Mouse (Mus musculus): ENCODE measurements around the gene Chmp6. TPM values are rescaled to one million over a fixed set of nuclear protein-coding genes. Genes with fewer than 3 reads are reported as not detected.

Chmp6 gene
- polyA plus RNA-seq, 1 experiment: 86.6 TPM

DNA sequence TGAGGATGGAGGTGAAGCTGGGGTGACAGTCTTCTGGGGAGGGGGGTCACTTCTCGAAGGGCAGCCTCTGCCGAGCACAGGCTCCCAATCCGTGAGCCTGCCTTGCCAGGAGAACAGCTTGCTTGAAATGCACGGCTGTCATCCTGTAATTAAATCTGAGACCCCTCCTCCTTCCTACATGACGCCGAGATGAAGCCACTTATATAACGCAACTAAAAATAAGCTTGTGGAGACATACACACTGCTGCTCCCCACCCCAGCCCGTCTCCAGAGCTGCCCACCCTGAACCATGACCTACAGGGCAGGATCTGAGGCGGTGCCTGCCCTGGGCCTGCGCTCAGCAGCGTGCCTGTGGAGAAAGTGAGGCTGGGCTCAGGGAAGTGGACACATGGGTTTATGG lies 26.9 kb downstream of the Chmp6 start:
- TF ChIP-seq GATA1 (IDR thresholded peaks at IDR 0.05; ENCODE audit: low read length): no peak

DNA sequence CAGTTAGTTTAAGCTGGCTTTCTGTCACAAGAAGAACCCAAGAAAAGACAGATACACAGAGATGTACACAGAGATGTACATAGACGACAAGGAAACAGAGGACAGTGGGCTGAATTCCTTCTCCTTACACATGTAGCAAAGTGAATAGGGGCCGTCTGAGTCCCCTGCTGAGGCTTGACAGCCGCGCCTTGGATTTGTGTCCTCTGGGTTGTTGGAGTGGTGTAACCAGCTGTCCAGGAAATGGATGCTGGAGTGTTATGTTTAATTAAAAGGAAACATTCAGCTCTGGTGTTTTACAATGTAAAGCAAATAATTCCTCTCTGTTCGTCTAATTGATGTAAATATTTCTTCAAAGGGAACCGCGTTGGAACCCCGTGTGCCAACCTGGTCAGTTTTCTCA lies 28.6 kb downstream of the Chmp6 start:
- no peak for TF ChIP-seq GATA1 (IDR thresholded peaks at IDR 0.05; ENCODE audit: low read length)

DNA sequence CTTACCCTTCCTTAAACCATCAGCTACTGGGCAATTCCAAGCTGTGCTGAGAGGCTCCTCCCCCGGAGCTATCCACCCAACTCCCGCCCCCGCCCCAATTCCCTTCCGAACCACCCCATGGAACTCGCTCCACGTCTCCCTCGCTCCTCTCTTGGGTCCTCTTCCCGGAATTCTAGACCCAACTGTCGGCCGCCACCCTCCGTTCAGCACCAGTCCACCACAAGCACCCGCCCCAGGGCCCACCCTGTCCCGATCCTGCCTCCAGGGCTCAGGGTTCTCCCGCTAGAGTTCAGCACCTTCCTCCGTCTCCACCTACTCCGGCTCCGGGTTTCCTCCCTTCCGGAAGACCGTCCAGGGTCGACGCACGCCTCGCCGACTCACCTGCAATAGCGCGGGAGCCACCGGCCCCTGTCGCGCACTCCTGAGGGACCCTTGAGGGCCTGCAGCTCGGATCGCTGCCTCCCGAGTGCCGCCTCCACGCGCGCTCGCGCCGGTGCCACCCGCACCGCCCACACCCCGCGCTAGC lies 29.0 kb downstream of the Chmp6 start:
- TF ChIP-seq GATA1 (IDR thresholded peaks at IDR 0.05; ENCODE audit: low read length): no peak

DNA sequence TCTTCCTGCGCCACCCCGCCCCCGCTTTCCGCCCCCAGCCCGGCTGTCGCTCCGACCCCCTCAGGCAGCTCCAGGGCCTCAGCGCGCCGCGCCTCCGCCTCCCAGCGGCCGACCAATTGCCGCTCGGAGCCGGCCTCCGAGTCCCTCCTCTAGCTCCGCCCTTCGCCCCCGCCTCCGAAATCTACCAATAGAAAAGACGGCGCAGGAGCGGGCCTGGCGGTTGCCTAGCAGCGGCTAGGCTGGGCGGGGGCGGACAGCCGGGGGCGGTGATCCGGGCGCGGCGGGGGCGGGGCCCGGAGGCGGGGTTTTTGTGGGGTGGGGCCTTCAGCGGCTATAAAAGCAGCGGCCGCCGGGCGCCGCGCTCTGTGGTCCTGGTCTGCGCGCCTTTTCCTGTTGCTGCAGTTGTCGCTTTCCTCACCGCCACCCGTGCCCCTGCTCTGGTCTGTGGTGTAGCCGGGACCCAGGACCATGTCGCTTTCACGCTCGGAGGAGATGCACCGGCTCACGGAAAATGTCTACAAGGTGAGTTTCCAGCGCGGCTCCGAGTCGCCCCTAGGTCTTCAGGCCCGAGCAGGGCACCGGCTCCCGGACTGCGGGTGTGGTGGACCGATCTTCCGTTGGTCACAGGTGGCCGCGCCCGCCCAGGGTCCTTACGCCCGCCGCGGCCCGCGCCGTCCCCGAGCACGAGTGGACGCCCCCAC lies 29.6 kb downstream of the Chmp6 start, which contains the start of gene Baiap2:
TSS of gene Baiap2 (plus strand) at position 37 of the 701 bp plus-strand sequence.
- TF ChIP-seq GATA1 (IDR thresholded peaks at IDR 0.05; ENCODE audit: low read length): no peak

DNA sequence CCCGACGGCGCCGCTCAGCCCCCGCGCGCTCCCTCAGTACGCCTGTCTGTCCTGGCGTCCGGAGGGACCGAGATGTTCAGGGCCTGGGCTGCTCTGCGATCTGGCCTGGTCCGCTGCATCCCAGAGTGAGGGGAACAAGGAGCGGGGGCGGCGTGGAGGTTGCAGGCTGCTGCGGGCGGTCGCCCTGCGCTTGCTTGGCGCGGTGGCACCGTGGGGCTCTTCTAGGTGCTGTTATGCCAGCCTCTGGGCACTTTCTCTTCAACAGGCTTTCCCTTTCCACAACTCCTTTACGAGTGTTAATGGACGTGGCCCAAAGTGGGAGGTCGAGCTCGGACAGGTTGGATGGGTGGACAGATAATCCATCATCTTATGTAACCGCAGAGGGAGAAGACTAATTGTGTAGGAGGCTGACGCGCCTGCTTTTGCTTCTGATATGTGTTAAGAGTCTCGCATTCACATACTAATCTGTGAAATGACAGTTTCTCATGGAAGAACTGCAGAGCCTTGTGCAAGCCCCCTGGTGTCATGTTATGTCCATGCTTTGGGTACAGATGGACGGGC lies 30.3 kb downstream of the Chmp6 start:
- no peak for TF ChIP-seq GATA1 (IDR thresholded peaks at IDR 0.05; ENCODE audit: low read length)

DNA sequence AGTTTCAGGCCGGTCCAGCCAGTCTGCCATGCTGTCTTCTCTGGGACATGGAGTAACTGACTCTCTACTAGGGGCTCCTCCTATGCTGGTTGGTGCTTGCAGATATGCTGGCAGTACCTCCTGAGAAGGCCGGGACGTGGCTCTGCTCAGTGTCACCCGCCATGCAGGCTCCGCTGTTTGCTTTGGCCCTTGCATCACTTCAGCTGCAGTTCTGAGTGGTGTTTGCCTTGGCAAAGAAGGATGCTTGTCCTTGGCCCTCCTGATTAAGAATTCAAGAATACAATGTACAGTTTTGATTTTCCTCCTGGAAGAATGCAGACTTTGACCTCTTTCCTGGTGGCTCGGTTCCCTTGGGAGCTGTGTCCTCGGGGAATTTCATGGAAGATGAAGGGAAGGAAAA lies 32.1 kb downstream of the Chmp6 start:
- no peak for TF ChIP-seq GATA1 (IDR thresholded peaks at IDR 0.05; ENCODE audit: low read length)

DNA sequence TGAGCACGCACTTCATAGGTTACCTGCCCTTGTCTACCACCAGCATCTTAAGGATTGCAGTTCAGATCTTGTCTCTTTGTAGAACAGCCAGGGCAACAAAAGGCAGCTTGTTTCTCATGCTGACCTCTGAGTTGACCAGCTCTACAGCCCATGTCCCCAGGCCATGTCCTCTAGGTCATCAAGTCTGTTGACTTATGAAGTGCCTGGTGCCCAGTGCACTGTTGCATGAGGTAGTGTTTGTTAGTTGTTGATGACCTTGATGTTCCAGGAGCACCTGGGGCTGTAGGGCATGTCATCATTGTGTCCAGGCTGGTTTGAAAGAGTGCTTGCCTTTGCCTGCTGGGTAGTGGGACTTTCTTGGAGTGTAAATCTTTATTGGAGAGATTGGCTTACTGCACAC lies 34.2 kb downstream of the Chmp6 start:
- no peak for TF ChIP-seq GATA1 (IDR thresholded peaks at IDR 0.05; ENCODE audit: low read length)

DNA sequence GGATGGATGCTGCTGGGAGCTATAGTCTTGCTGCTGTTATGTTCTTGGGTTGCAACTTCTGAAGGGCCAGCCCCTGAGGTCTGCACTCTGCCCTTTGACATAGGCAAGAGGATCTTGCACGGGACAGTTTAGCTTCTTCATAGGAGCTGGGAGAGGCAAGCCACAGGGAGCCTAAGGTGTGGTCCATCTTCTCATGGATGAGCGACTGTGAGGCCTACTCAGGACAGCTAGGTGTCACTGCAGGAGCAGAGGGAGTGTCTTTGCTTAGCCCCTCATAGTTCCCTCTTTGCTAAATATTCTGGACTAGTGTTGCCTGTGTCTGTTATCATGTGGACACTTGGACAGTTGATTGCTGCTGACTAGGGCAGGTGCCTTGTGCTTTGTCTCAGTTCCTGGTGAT lies 34.7 kb downstream of the Chmp6 start:
- no peak for TF ChIP-seq GATA1 (IDR thresholded peaks at IDR 0.05; ENCODE audit: low read length)

DNA sequence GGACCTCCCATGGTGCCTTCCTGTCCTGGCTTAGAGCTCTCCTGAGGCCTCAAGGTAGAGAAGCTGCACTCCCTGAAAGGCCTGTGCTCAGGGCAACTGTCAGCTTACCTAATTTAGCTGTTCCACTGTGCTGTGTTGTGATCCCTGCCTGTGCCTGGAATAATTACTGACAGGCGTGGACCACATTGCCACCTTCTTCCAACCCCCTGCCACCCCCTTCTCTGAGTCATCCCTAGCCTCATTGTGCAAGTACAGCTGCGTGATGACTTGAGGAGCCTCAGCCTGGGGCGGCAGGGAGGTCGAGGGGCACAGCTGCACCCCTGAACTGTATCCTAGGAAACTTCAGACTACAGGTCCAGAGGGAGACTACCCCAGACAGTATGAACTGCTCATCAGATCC lies 35.1 kb downstream of the Chmp6 start:
- TF ChIP-seq GATA1 (IDR thresholded peaks at IDR 0.05; ENCODE audit: low read length): no peak

DNA sequence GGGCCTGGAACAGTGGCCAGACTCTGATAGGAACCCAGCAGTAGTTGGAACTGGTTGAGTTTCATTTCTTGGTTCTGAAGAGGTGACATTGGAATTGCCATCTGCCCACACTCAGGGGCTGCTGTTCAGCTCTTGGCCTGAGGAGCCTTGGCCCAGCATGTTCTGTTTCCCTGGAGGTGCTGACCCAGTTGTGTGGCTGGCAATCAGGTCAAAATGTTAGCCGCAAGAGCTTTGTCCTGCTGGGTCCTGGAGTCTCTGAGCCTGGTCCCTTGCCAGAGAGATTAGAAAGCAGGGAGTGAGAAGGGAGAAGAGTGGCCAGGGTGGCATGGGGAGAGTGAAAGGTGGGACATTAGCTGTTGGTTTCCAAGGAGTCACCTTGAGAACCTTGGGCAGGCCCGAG lies 35.6 kb downstream of the Chmp6 start:
- no peak for TF ChIP-seq GATA1 (IDR thresholded peaks at IDR 0.05; ENCODE audit: low read length)

DNA sequence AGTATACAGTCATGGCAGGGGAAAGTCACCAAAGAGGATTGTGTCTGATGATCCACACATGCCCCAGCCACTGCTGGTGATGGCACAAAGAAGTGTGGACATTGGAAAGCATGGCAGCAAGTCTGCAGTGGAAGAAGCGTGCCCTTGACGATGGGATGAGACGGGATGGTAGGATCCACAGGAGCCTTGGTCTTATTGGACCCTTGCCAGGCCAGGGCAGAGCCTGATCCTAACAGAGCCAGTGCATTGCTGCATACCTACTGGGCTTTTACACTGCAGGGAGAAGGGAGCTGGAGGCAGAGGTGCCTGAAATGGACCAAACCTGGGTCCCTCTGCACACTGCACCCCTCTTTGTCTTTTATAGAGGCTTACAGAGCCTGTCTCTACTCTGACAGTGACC lies 37.3 kb downstream of the Chmp6 start:
- TF ChIP-seq GATA1 (IDR thresholded peaks at IDR 0.05; ENCODE audit: low read length): no peak

DNA sequence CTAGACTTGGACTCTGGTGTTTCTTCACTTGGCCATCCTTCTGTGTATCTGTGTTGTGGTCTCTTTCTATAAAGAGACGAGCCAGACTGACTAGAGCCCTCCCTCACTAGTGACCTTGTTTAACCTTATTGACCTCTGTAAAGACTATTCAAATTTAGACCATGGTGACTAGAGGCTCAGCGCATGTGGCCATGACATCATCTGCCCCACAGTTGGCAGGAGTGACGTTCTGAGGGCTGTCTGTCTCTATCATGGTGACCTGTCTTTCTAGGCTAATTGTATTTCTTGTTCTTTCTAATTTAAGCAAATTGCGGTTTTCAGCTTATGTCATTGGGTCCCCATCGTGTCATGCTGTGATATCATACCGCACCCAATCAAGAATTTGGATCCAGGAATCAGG lies 38.1 kb downstream of the Chmp6 start:
- no peak for TF ChIP-seq GATA1 (IDR thresholded peaks at IDR 0.05; ENCODE audit: low read length)

DNA sequence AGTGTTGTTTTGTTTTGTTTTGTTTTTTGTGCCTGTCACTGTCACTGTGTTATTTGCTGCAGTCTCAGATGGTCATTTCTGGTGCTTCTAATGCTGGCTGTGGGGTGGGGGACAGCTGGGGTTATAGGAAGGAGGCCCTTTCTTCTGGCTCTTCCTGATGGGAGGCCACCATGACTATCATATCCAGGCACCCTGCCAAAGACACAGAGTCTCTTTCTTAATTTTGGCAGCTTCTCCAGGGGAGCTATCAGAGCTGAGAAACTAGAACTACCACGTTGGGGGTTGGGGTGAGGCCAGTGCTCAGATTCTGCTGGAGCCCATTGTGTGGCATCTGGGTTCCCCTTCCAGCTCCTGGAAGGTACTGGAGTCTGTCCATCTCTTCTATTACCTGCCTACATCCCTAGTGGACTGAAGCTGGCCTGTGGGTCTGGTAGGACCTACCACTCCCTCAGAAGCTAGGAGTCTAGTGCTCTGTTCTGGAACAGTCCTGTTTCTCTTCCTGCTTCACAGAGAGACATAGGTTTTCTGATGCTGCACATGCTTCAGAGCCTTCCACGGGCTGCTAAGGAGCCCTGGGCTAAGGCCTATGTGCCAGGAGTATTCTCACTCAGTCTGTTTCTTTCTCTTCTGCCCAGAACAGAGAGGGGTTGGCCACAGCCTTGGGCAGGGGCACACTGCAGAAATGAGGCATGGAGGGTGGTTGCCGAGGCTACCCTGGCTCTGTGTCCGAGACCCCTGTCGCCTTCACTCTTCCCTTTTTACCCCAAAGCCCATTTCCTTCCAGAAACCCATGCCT lies 39.4 kb downstream of the Chmp6 start:
- TF ChIP-seq GATA1 (IDR thresholded peaks at IDR 0.05; ENCODE audit: low read length): no peak

DNA sequence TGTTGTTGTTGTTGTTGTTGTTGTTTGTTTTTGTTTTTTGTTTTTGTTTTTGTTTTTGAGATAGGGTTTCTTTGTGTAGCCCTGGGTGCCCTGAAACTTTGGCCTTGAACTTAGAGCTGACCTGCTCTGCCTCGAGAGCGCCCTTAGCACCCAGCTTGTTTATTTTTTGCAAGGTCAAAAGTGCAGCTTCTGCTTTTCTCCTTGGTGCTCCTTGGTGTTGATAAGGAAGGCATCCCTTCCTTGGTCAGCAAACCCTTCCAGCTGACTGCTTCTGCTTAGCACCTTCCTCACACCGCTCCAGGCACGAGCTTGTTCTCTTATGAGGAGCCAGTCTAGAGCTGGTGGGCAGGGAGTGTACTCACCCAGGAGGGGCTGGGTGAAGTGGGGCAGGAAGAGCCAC lies 41.0 kb downstream of the Chmp6 start:
- no peak for TF ChIP-seq GATA1 (IDR thresholded peaks at IDR 0.05; ENCODE audit: low read length)

DNA sequence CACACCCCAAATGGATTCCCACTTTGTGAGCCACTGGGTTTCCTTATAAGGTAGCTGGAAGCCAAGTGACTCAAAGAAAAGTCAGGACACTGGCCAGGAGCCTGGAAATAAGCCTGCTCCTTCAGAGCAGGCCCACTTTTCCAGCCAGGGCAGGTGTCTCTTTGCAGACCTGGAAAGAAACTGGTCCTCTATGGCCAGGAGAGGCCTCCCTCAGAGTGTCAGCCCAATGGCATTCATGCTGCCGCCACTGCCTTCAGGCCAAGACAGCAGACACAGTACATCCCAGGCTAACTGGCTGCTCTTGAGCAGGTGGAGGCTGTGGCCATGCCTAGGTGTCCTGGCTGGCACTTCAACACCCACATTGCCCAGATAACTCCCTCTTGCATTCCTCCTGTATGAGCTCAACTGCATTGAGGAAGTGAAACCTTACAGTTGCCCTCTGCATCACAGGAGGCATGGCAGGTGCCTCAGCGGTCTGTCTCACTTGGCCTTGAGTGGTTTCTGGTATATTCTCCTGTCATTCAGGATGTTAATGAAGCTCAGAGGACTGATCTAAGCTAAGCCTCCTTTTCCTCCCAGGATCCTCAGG lies 41.6 kb downstream of the Chmp6 start:
- no peak for TF ChIP-seq GATA1 (IDR thresholded peaks at IDR 0.05; ENCODE audit: low read length)

DNA sequence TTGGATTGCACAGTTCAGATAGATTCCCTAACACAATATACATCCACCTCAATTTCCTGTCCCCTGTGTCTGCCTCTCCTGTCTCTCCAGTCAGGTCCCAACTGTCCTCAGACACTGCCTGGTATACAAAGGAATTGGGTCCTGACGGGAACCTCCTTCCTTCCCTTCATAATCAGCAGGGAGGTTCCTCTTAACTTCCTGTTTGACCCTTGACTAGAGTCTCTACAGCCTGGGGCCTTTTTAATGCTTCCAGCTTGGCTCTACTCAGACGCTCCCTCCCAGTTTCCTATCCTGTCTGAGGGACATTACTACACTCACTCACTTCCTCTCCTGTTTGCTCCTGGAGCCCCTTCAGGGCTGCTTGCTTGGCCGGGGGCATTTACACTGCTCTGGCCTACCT lies 42.2 kb downstream of the Chmp6 start:
- TF ChIP-seq GATA1 (IDR thresholded peaks at IDR 0.05; ENCODE audit: low read length): no peak

All from G1E-ER4 (cell line).